Mouse (Mus musculus) heart, adult 18-20 months (tissue): ENCODE measurements around the gene Cib2. TPM values are rescaled to one million over a fixed set of nuclear protein-coding genes. Genes with fewer than 3 reads are reported as not detected.

ENCODE experiments used
- total RNA-seq, 2 experiments: library from RNA; stranded (reverse); gene quantifications; 2 replicates each; pipeline ENCODE4 v1.2.3; 2021

Cib2 gene
- total RNA-seq, 2 experiments from 2014 or later: 1.5 to 8.6 TPM

Other genes starting within 250 kb of the Cib2 start
- 10 to 100 TPM; 28.4 to 28.6 TPM for gene Dmxl2, start 58.6 kb downstream of the Cib2 start, total RNA-seq
- under 1 TPM in 1 of 2 experiments, not detected in 1; 0.15 TPM for gene Sh2d7, start 21.2 kb downstream of the Cib2 start, total RNA-seq
- gene Idh3a, start 26.1 kb upstream of the Cib2 start, total RNA-seq: 100 to 1,000 TPM; 562 to 594 TPM
- under 1 TPM; 0.35 to 0.36 TPM for gene Acsbg1, start 101.7 kb upstream of the Cib2 start, total RNA-seq
- 10 to 100 TPM; 82.3 to 91.1 TPM for gene Dnaja4, start 138.7 kb upstream of the Cib2 start, total RNA-seq
- gene Wdr61, start 174.3 kb upstream of the Cib2 start, total RNA-seq: 10 to 100 TPM; 28.9 to 37.4 TPM
- not detected for gene Crabp1, start 204.5 kb upstream of the Cib2 start, total RNA-seq